Mouse (Mus musculus): ENCODE results near the gene Sftpd.

- TF ChIP-seq POLR2A (IDR thresholded peaks at IDR 0.05; ENCODE audit: low read depth, low read length), result no peak
- TF ChIP-seq CTCF (conservative IDR thresholded peaks at IDR 0.05; ENCODE audit: insufficient read depth, insufficient read length, low read depth, low read length), result no peak
Observed at GRCm38 (mm10) chr14:41151220-41151898, 33.6 kb downstream of the Sftpd start, which contains the start of gene Mbl1.

Measured in kidney, adult 2 months (tissue).